Mouse (Mus musculus): ENCODE results near the gene Ilf2. TPM values are rescaled to one million over a fixed set of nuclear protein-coding genes. Genes with fewer than 3 reads are reported as not detected.

Gene Ilf2
- polyA plus RNA-seq, 1 experiment, result 50.4 TPM

DNA sequence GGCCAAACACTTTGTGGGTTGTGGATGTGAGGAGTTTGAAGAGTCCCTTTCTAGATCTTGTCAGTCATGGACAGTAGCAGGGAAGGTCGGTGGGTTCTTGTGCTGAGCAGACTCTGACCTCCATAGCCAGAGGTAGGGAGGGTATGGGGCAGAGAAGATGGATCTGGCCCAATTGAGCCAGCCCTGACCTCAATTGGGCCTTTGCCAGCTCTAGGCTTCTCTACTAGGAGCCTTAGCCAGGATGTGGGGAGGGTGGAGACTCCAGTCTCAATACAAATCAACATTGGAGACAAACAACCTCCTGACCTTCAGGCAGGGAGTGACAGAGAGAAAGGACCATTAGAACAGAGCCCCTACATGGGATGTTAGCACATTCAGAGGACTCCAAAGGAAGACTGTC, 39.3 kb downstream of the Ilf2 start:
- Histone ChIP-seq H3K36me3 (ENCODE audit: control insufficient read depth, insufficient read depth) (no peaks in the 10 kb centered on the region), H3K79me2 (ENCODE audit: control insufficient read depth, insufficient read depth) (no peaks in the 10 kb centered on the region), H3ac (ENCODE audit: control insufficient read depth, insufficient read length) (no peak overlapping the region), H3K4me3 (peak overlapping the region; percentile 52), H3K27me3 (ENCODE audit: control insufficient read depth, insufficient read depth, insufficient read length) (no peaks in the 10 kb centered on the region), H3K4me2 (ENCODE audit: low read depth) (peak overlapping the region; percentile 96)
- TF ChIP-seq CEBPB (IDR thresholded peaks at IDR 0.05; ENCODE audit: insufficient read depth, poor library complexity, severe bottlenecking) (no peak), REST (IDR thresholded peaks at IDR 0.05; ENCODE audit: insufficient read depth, insufficient read length) (no peak), MYOG (IDR thresholded peaks at IDR 0.05; ENCODE audit: control insufficient read depth in 1 of 3, insufficient read depth in 1 of 3, insufficient read length in 2 of 3, low read depth in 2 of 3) (no peak)

- Histone ChIP-seq H3K36me3 (ENCODE audit: control insufficient read depth, insufficient read depth) (no peaks in the 10 kb centered on the region), H3K79me2 (ENCODE audit: control insufficient read depth, insufficient read depth) (no peaks in the 10 kb centered on the region), H3K4me2 (ENCODE audit: low read depth) (peak overlapping the region; percentile 96), H3K27me3 (ENCODE audit: control insufficient read depth, insufficient read depth, insufficient read length) (no peaks in the 10 kb centered on the region), H3K4me3 (peak overlapping the region; percentile 52), H3ac (ENCODE audit: control insufficient read depth, insufficient read length) (no peak overlapping the region)
- no peak for TF ChIP-seq TCF3 (IDR thresholded peaks at IDR 0.05; ENCODE audit: insufficient read length, low read depth)
Measured at GRCm38 (mm10) chr3:90515789-90516188, 39.9 kb downstream of the Ilf2 start.

DNA sequence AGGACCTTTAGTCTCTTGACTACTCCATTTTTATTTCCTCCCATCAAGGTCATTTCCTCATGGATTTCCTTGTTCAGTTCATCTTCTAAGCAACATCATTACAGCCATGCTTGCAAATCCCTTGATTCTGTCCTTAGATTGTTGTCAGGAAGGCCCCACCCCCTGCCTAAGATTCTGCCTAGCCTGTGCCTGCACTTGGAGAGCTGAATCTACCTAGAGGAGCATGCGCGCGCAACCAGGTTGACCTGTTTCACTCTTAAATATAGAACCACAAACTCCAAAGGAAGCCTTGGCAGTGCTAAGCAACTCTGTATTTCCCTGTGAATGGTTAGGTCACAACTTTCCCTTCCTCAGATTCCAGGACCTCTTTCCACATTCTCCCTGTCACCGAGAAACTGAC, 41.8 kb downstream of the Ilf2 start:
- Histone ChIP-seq H3K4me3 (no peak overlapping the region), H3K27me3 (ENCODE audit: control insufficient read depth, insufficient read depth, insufficient read length) (no peaks in the 10 kb centered on the region), H3ac (ENCODE audit: control insufficient read depth, insufficient read length) (no peak overlapping the region), H3K36me3 (ENCODE audit: control insufficient read depth, insufficient read depth) (no peaks in the 10 kb centered on the region), H3K79me2 (ENCODE audit: control insufficient read depth, insufficient read depth) (no peaks in the 10 kb centered on the region), H3K4me2 (ENCODE audit: low read depth) (no peak overlapping the region)
- TF ChIP-seq E2F4 (IDR thresholded peaks at IDR 0.05; ENCODE audit: insufficient read depth) (no peak), MAX (IDR thresholded peaks at IDR 0.05; ENCODE audit: low read depth) (no peak), CEBPB (IDR thresholded peaks at IDR 0.05; ENCODE audit: insufficient read depth, poor library complexity, severe bottlenecking) (no peak), POLR2A (IDR thresholded peaks at IDR 0.05; ENCODE audit: insufficient read length, low read depth) (no peak), MYOD1 (IDR thresholded peaks at IDR 0.05; ENCODE audit: control insufficient read depth in 1 of 3, insufficient read length in 2 of 3, low read depth in 2 of 3) (no peak), USF1 (IDR thresholded peaks at IDR 0.05; ENCODE audit: low read depth) (no peak), REST (IDR thresholded peaks at IDR 0.05; ENCODE audit: insufficient read depth, insufficient read length) (no peak), SRF (IDR thresholded peaks at IDR 0.05; ENCODE audit: control insufficient read depth, insufficient read length, low read depth) (no peak), TCF12 (IDR thresholded peaks at IDR 0.05; ENCODE audit: insufficient read depth, poor library complexity, severe bottlenecking) (no peak), TCF3 (IDR thresholded peaks at IDR 0.05; ENCODE audit: insufficient read length, low read depth) (no peak), MYOG (IDR thresholded peaks at IDR 0.05; ENCODE audit: control insufficient read depth in 1 of 3, insufficient read depth in 1 of 3, insufficient read length in 2 of 3, low read depth in 2 of 3) (no peak)

GRCm38 (mm10) chr3:90525421-90525820, 49.5 kb downstream of the Ilf2 start:
- H3K79me2 ChIP-seq (ENCODE audit: control insufficient read depth, insufficient read depth), result no peaks in the 10 kb centered on the region
- no peak overlapping the region for H3K4me3 ChIP-seq
- no peak for TF ChIP-seq MYOG (IDR thresholded peaks at IDR 0.05; ENCODE audit: control insufficient read depth in 1 of 3, insufficient read depth in 1 of 3, insufficient read length in 2 of 3, low read depth in 2 of 3)
- no peak for TF ChIP-seq E2F4 (IDR thresholded peaks at IDR 0.05; ENCODE audit: insufficient read depth)
- TF ChIP-seq CEBPB (IDR thresholded peaks at IDR 0.05; ENCODE audit: insufficient read depth, poor library complexity, severe bottlenecking), result 0 out of 2 replicates have a peak, but pooled peaks have one; percentile 6
- TF ChIP-seq POLR2A (IDR thresholded peaks at IDR 0.05; ENCODE audit: insufficient read length, low read depth), result no peak
- TF ChIP-seq POLR2AphosphoS2 (IDR thresholded peaks at IDR 0.05; ENCODE audit: insufficient read length, low read depth), result peak; percentile 40
- TF ChIP-seq MYOD1 (IDR thresholded peaks at IDR 0.05; ENCODE audit: control insufficient read depth in 1 of 3, insufficient read length in 2 of 3, low read depth in 2 of 3), result no peak
- no peak overlapping the region for H3ac ChIP-seq (ENCODE audit: control insufficient read depth, insufficient read length)
- H3K27me3 ChIP-seq (ENCODE audit: control insufficient read depth, insufficient read depth, insufficient read length), result no peaks in the 10 kb centered on the region
- no peaks in the 10 kb centered on the region for H3K36me3 ChIP-seq (ENCODE audit: control insufficient read depth, insufficient read depth)
- H3K4me2 ChIP-seq (ENCODE audit: low read depth), result peak overlapping the region; percentile 44

DNA sequence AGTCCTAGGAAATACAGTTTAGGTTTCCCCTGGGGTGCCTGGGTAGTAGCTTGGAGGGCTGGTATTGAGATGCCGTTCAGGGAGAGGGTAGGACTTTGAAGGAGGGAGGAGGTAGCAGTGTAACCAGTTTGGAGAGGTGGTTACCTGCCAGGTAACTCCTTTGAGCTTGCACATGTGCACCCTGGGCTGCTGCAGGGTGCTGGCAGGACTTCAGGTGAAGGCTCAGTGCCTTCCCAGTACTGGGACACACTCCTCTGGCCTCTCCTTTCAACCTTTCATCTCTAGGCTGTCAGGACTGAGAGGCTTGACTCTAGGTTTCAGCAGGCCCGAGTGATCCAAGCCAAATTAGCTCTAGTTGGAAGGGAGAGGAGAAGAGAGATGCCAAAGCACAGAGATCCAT, 50.1 kb downstream of the Ilf2 start:
- TF ChIP-seq CEBPB (IDR thresholded peaks at IDR 0.05; ENCODE audit: insufficient read depth, poor library complexity, severe bottlenecking), result no peak
- no peak for TF ChIP-seq REST (IDR thresholded peaks at IDR 0.05; ENCODE audit: insufficient read depth, insufficient read length)
- TF ChIP-seq POLR2AphosphoS2 (IDR thresholded peaks at IDR 0.05; ENCODE audit: insufficient read length, low read depth), result no peak
- TF ChIP-seq USF1 (IDR thresholded peaks at IDR 0.05; ENCODE audit: low read depth), result no peak
- no peak for TF ChIP-seq POLR2A (IDR thresholded peaks at IDR 0.05; ENCODE audit: insufficient read length, low read depth)
- TF ChIP-seq SRF (IDR thresholded peaks at IDR 0.05; ENCODE audit: control insufficient read depth, insufficient read length, low read depth), result no peak
- no peak for TF ChIP-seq TCF3 (IDR thresholded peaks at IDR 0.05; ENCODE audit: insufficient read length, low read depth)
- no peak for TF ChIP-seq MAX (IDR thresholded peaks at IDR 0.05; ENCODE audit: low read depth)
- TF ChIP-seq MYOD1 (IDR thresholded peaks at IDR 0.05; ENCODE audit: control insufficient read depth in 1 of 3, insufficient read length in 2 of 3, low read depth in 2 of 3), result no peak
- peak overlapping the region; percentile 44 for H3K4me2 ChIP-seq (ENCODE audit: low read depth)
- no peaks in the 10 kb centered on the region for H3K36me3 ChIP-seq (ENCODE audit: control insufficient read depth, insufficient read depth)
- H3ac ChIP-seq (ENCODE audit: control insufficient read depth, insufficient read length), result no peak overlapping the region
- H3K4me3 ChIP-seq, result no peak overlapping the region
- no peaks in the 10 kb centered on the region for H3K27me3 ChIP-seq (ENCODE audit: control insufficient read depth, insufficient read depth, insufficient read length)
- H3K79me2 ChIP-seq (ENCODE audit: control insufficient read depth, insufficient read depth), result no peaks in the 10 kb centered on the region
